Mouse (Mus musculus) forebrain, embryonic 11.5 days (tissue): ENCODE data around the gene Sertad2. TPM values are rescaled to one million over a fixed set of nuclear protein-coding genes. Genes with fewer than 3 reads are reported as not detected.

ENCODE experiments used
- ATAC-seq: fragments of 200-750 bp; cut with Nextera tagmentation; replicated peaks from 2 replicates; pipeline ENCODE4 v1.8.0; 2017; ENCODE audit warnings: moderate TSS enrichment; ENCODE audit not compliant: low FRiP score
- DNase-seq: peaks from one replicate; pipeline ENCODE4 v3.0.0-alpha.2; 2017; ENCODE audit warnings: low spot score
- H3K27ac ChIP-seq: fragments of 300-500 bp; sonication (generic); 2 replicates; pipeline ENCODE4 v1.5.1; 2014; ENCODE audit warnings: low read depth, low read length
- H3K27me3 ChIP-seq: fragments of 300-500 bp; sonication (generic); 2 replicates; pipeline ENCODE4 v1.6.1; 2014; ENCODE audit warnings: mild to moderate bottlenecking, low read length, mixed read lengths; ENCODE audit not compliant: control insufficient read depth, insufficient read depth
- H3K36me3 ChIP-seq: fragments of 300-500 bp; sonication (generic); 2 replicates; pipeline ENCODE4 v1.6.1; 2014; ENCODE audit warnings: mild to moderate bottlenecking, low read length, moderate library complexity, mixed read lengths; ENCODE audit not compliant: control insufficient read depth, insufficient read depth
- H3K4me1 ChIP-seq: fragments of 300-500 bp; sonication (generic); replicated peaks from 2 replicates; pipeline ENCODE4 v1.6.1; 2014; ENCODE audit warnings: low read length, mixed read lengths; ENCODE audit not compliant: control insufficient read depth, insufficient read depth
- H3K4me2 ChIP-seq: fragments of 300-500 bp; sonication (generic); 2 replicates; pipeline ENCODE4 v1.6.1; 2014; ENCODE audit warnings: low read depth, mild to moderate bottlenecking, low read length, moderate library complexity, mixed read lengths; ENCODE audit not compliant: severe bottlenecking
- H3K4me3 ChIP-seq: fragments of 300-500 bp; sonication (generic); 2 replicates; pipeline ENCODE4 v1.5.1; 2014; ENCODE audit warnings: low read depth, low read length
- H3K9ac ChIP-seq: fragments of 300-500 bp; sonication (generic); 2 replicates; pipeline ENCODE4 v1.6.1; 2014; ENCODE audit warnings: low read length
- H3K9me3 ChIP-seq: fragments of 300-500 bp; sonication (generic); 2 replicates; pipeline ENCODE4 v1.6.1; 2016; ENCODE audit warnings: low read length, mixed read lengths; ENCODE audit not compliant: control insufficient read depth
- WGBS: fragments of 180-500 bp; shearing (Covaris S2); extraction: QIAGEN DNeasy Blood & Tissue Kit; methylation state at CpG from one replicate; pipeline ENCODE4 v1.1.7; 2014; 5-methylcytosine and 5-hydroxymethylcytosine counted together
- polyA plus RNA-seq: library from polyadenylated mRNA; unstranded; fragments of >200 nt; fragmentation: Nextera tagmentation; extraction: Ambion mirVana; gene quantifications from 2 replicates; pipeline ENCODE4 v1.2.1, GENCODE M21; 2014

Sertad2 gene
- polyA plus RNA-seq, 1 experiment from 2014 or later, result 26.5 TPM

- no peaks in the 10 kb centered on the region for H3K9me3 ChIP-seq
- no peak for DNase-seq
- no peak for ATAC-seq
- H3K4me2 ChIP-seq, result no peak overlapping the region
- H3K27me3 ChIP-seq, result no peaks in the 10 kb centered on the region
- no peaks in the 10 kb centered on the region for H3K36me3 ChIP-seq
- H3K4me1 ChIP-seq, result no peaks in the 10 kb centered on the region
- H3K4me3 ChIP-seq, result no peak overlapping the region
- 64% methylated on average over 8 of the region's 8 CpGs for WGBS
- no peak overlapping the region for H3K27ac ChIP-seq
- H3K9ac ChIP-seq, result no peak overlapping the region
Observed at GRCm38 (mm10) chr11:20576046-20576635, 33.1 kb downstream of the Sertad2 start.

GRCm38 (mm10) chr11:20582758-20583157, 39.7 kb downstream of the Sertad2 start:
- no peaks in the 10 kb centered on the region for H3K9me3 ChIP-seq
- DNase-seq (no peak), ATAC-seq (no peak)
- H3K36me3 ChIP-seq, result no peaks in the 10 kb centered on the region
- no peak overlapping the region for H3K4me2 ChIP-seq
- H3K4me3 ChIP-seq, result no peak overlapping the region
- H3K27me3 ChIP-seq, result no peaks in the 10 kb centered on the region
- 90% methylated on average over 2 of the region's 2 CpGs for WGBS
- H3K9ac ChIP-seq, result no peak overlapping the region
- H3K4me1 ChIP-seq, result no peaks in the 10 kb centered on the region
- no peak overlapping the region for H3K27ac ChIP-seq

- Histone ChIP-seq H3K27ac (no peak overlapping the region), H3K9me3 (no peaks in the 10 kb centered on the region), H3K4me2 (no peak overlapping the region), H3K36me3 (no peaks in the 10 kb centered on the region), H3K27me3 (no peaks in the 10 kb centered on the region), H3K9ac (no peak overlapping the region), H3K4me1 (no peaks in the 10 kb centered on the region), H3K4me3 (no peak overlapping the region)
- DNase-seq (no peak), ATAC-seq (no peak)
- WGBS, result 84% methylated on average over 1 of the region's 1 CpGs
Observed at GRCm38 (mm10) chr11:20585297-20585696, 42.2 kb downstream of the Sertad2 start.

GRCm38 (mm10) chr11:20586180-20586579, 43.1 kb downstream of the Sertad2 start:
- ATAC-seq (no peak), DNase-seq (no peak)
- Histone ChIP-seq H3K36me3 (no peaks in the 10 kb centered on the region), H3K4me1 (no peaks in the 10 kb centered on the region), H3K4me2 (no peak overlapping the region), H3K9me3 (no peaks in the 10 kb centered on the region), H3K4me3 (no peak overlapping the region), H3K9ac (no peak overlapping the region), H3K27ac (no peak overlapping the region), H3K27me3 (no peaks in the 10 kb centered on the region)

GRCm38 (mm10) chr11:20589393-20589792, 46.3 kb downstream of the Sertad2 start:
- H3K27ac ChIP-seq, result no peak overlapping the region
- no peaks in the 10 kb centered on the region for H3K4me1 ChIP-seq
- no peak for ATAC-seq
- no peak overlapping the region for H3K9ac ChIP-seq
- no peak for DNase-seq
- H3K4me3 ChIP-seq, result no peak overlapping the region
- 78% methylated on average over 2 of the region's 2 CpGs for WGBS
- H3K27me3 ChIP-seq, result no peaks in the 10 kb centered on the region
- H3K36me3 ChIP-seq, result no peaks in the 10 kb centered on the region
- no peaks in the 10 kb centered on the region for H3K9me3 ChIP-seq
- no peak overlapping the region for H3K4me2 ChIP-seq

- ATAC-seq, result no peak
- no peaks in the 10 kb centered on the region for H3K36me3 ChIP-seq
- WGBS, result 82% methylated on average over 3 of the region's 3 CpGs
- H3K4me2 ChIP-seq, result no peak overlapping the region
- H3K4me3 ChIP-seq, result no peak overlapping the region
- DNase-seq, result no peak
- no peaks in the 10 kb centered on the region for H3K4me1 ChIP-seq
- H3K27ac ChIP-seq, result no peak overlapping the region
- no peak overlapping the region for H3K9ac ChIP-seq
- H3K9me3 ChIP-seq, result no peaks in the 10 kb centered on the region
- no peaks in the 10 kb centered on the region for H3K27me3 ChIP-seq
Observed at GRCm38 (mm10) chr11:20592010-20592409, 49.0 kb downstream of the Sertad2 start.

GRCm38 (mm10) chr11:20594229-20595201, 51.5 kb downstream of the Sertad2 start:
- 79% methylated on average over 22 of the region's 22 CpGs for WGBS
- H3K9me3 ChIP-seq, result no peaks in the 10 kb centered on the region
- no peak overlapping the region for H3K27ac ChIP-seq

GRCm38 (mm10) chr11:20603066-20603812, 60.2 kb downstream of the Sertad2 start:
- H3K4me2 ChIP-seq, result no peak overlapping the region
- no peak overlapping the region for H3K4me3 ChIP-seq
- no peaks in the 10 kb centered on the region; the same call in 1 of the 2 replicates for H3K4me1 ChIP-seq
- ATAC-seq (no peak), DNase-seq (peak; percentile 52)
- H3K27me3 ChIP-seq, result no peaks in the 10 kb centered on the region
- H3K9ac ChIP-seq, result no peak overlapping the region
- H3K9me3 ChIP-seq, result no peaks in the 10 kb centered on the region
- 84% methylated on average over 24 of the region's 24 CpGs for WGBS
- H3K36me3 ChIP-seq, result no peaks in the 10 kb centered on the region
- H3K27ac ChIP-seq, result no peak overlapping the region

More at GRCm38 (mm10) chr11:20594229-20595201, 51.5 kb downstream of the Sertad2 start:
- ATAC-seq (no peak), DNase-seq (no peak)
- Histone ChIP-seq H3K4me3 (no peak overlapping the region), H3K4me1 (no peaks in the 10 kb centered on the region), H3K4me2 (no peak overlapping the region), H3K9ac (no peak overlapping the region), H3K36me3 (no peaks in the 10 kb centered on the region), H3K27me3 (no peaks in the 10 kb centered on the region)
